Mouse (Mus musculus) cerebellum, adult 18-20 months (tissue): ENCODE measurements around the gene Lgr5.
A peak's percentile ranks its signal among the peaks of the same experiment; 100 is the strongest.

Source experiments
- DNase-seq, 2 experiments: peaks; one replicate each; pipeline ENCODE4 v3.0.0; 2021

Lgr5 gene

GRCm38 (mm10) chr10:115587301-115587969 is at the start of gene Lgr5:
Gene Lgr5, minus strand, starts transcription at chr10:115587780.
- DNase-seq: peak; percentile 80 to 84

- DNase-seq: no peak
Measured at GRCm38 (mm10) chr10:115626678-115627077, 39.1 kb upstream of the Lgr5 start.

- DNase-seq: no peak
Measured at GRCm38 (mm10) chr10:115624957-115625356, 37.4 kb upstream of the Lgr5 start.

- peak in 1 of 2 experiments; percentile 6 for DNase-seq
Measured at GRCm38 (mm10) chr10:115623956-115624671, 36.5 kb upstream of the Lgr5 start.

GRCm38 (mm10) chr10:115623481-115623880 is 35.9 kb upstream of the Lgr5 start:
- DNase-seq: no peak

- no peak for DNase-seq
Measured at GRCm38 (mm10) chr10:115618288-115618856, 30.8 kb upstream of the Lgr5 start.

- peak; percentile 41 to 64 for DNase-seq
Measured at GRCm38 (mm10) chr10:115617456-115618287, 30.1 kb upstream of the Lgr5 start.

GRCm38 (mm10) chr10:115595748-115596147 is 8.2 kb upstream of the Lgr5 start:
- no peak for DNase-seq

- no peak for DNase-seq
Measured at GRCm38 (mm10) chr10:115593651-115594050, 6.1 kb upstream of the Lgr5 start.

- no peak for DNase-seq
Measured at GRCm38 (mm10) chr10:115593221-115593620, 5.6 kb upstream of the Lgr5 start.

GRCm38 (mm10) chr10:115587979-115588378 is 399 bp upstream of the Lgr5 start:
- no peak for DNase-seq

GRCm38 (mm10) chr10:115586246-115587231 is 1.0 kb downstream of the Lgr5 start:
- DNase-seq: peak; percentile 50 to 55

- peak in 1 of 2 experiments; percentile 10 for DNase-seq
Measured at GRCm38 (mm10) chr10:115585491-115586245, 1.9 kb downstream of the Lgr5 start.

- peak in 1 of 2 experiments; percentile 21 for DNase-seq
Measured at GRCm38 (mm10) chr10:115584656-115585055, 2.9 kb downstream of the Lgr5 start.

- DNase-seq: no peak
Measured at GRCm38 (mm10) chr10:115583071-115583470, 4.5 kb downstream of the Lgr5 start.

GRCm38 (mm10) chr10:115581971-115582370 is 5.6 kb downstream of the Lgr5 start:
- DNase-seq: no peak

GRCm38 (mm10) chr10:115579494-115579893 is 8.1 kb downstream of the Lgr5 start:
- no peak for DNase-seq

GRCm38 (mm10) chr10:115579076-115579475 is 8.5 kb downstream of the Lgr5 start:
- no peak for DNase-seq

- no peak for DNase-seq
Measured at GRCm38 (mm10) chr10:115571734-115572440, 15.7 kb downstream of the Lgr5 start.

- no peak for DNase-seq
Measured at GRCm38 (mm10) chr10:115571317-115571716, 16.3 kb downstream of the Lgr5 start.
